Mouse (Mus musculus) kidney, adult 2 months (tissue): ENCODE measurements around the gene Sema5b.

Source experiments
- CTCF ChIP-seq: fragments of 200-500 bp; conservative IDR thresholded peaks from 2 replicates; pipeline ENCODE4 v1.5.1; 2011; ENCODE audit warnings: low read depth, mild to moderate bottlenecking, control low read depth, low read length, moderate library complexity, mixed read lengths; ENCODE audit not compliant: insufficient read depth, insufficient read length
- POLR2A ChIP-seq: fragments of 200-500 bp; IDR thresholded peaks from one replicate; pipeline ENCODE4 v1.6.1; 2011; ENCODE audit warnings: low read depth, low read length, control low read depth

DNA sequence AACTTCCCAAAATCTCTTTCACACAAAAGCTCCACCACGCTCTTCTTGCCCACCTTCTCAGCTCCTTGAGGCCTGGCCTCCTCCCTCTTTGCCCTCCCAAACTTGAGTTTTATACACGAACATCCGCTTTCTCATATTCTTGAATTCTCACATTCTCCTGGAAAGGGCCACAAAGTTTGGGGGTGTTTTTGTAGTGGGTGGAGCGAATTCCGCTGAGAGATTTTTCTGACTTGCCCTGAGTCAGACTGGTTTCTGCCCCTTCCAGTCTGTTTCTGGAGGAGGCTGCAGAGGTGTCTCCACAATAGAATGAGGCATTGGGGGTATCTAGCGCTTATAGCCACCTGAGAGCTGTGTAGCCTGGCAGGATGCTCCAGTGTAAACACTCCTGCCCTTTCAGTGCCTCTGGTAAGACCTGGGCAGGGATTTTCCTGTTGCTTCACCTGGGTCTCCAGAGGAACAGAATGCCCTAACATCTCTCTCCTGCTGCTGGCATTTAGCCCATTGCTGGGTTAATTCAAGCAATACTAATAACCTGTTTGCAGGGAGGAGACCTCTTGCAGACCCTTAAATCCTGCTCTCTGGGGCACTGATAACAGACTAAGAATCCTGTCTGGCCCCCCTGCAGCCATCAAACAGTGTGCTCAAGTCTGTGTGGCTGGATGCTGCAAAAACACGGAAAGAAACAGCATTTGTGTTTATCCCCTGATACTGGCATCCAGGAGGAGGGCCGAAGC is 46.3 kb downstream of the Sema5b start:
- TF ChIP-seq CTCF = no peak
- no peak for TF ChIP-seq POLR2A
